Mouse (Mus musculus) retina, postnatal 1 day (tissue): ENCODE data around the gene Msantd3.

Experiments used
- DNase-seq: peaks from one replicate; pipeline ENCODE4 v3.0.0-alpha.2; 2012

Gene Msantd3

GRCm38 (mm10) chr4:48555729-48556128 is 16.0 kb downstream of the Msantd3 start:
- DNase-seq = peak; percentile 66

GRCm38 (mm10) chr4:48559652-48560051 is 19.9 kb downstream of the Msantd3 start:
- DNase-seq = no peak

- no peak for DNase-seq
Observed at GRCm38 (mm10) chr4:48561824-48562223, 22.1 kb downstream of the Msantd3 start.

GRCm38 (mm10) chr4:48564962-48565361 is 25.2 kb downstream of the Msantd3 start:
- DNase-seq = no peak

- DNase-seq = no peak
Observed at GRCm38 (mm10) chr4:48576361-48576760, 36.6 kb downstream of the Msantd3 start.

GRCm38 (mm10) chr4:48577831-48578230 is 38.1 kb downstream of the Msantd3 start:
- no peak for DNase-seq

- no peak for DNase-seq
Observed at GRCm38 (mm10) chr4:48578399-48578798, 38.7 kb downstream of the Msantd3 start.

- no peak for DNase-seq
Observed at GRCm38 (mm10) chr4:48579475-48580110, 39.9 kb downstream of the Msantd3 start.

- peak; percentile 63 for DNase-seq
Observed at GRCm38 (mm10) chr4:48581201-48581600, 41.5 kb downstream of the Msantd3 start.

GRCm38 (mm10) chr4:48581993-48582392 is 42.3 kb downstream of the Msantd3 start:
- DNase-seq = no peak

GRCm38 (mm10) chr4:48582941-48583340 is 43.2 kb downstream of the Msantd3 start:
- peak; percentile 52 for DNase-seq

GRCm38 (mm10) chr4:48584421-48585240 is 44.9 kb downstream of the Msantd3 start, which contains the start of gene Tmeff1:
Gene Tmeff1, plus strand, starts transcription at chr4:48585174.
- peak; percentile 86 for DNase-seq

GRCm38 (mm10) chr4:48585241-48586098 is 45.7 kb downstream of the Msantd3 start:
- peak; percentile 73 for DNase-seq

- DNase-seq = peak; percentile 79
Observed at GRCm38 (mm10) chr4:48586099-48586821, 46.5 kb downstream of the Msantd3 start.

GRCm38 (mm10) chr4:48587526-48587925 is 47.8 kb downstream of the Msantd3 start:
- no peak for DNase-seq

GRCm38 (mm10) chr4:48588576-48588975 is 48.8 kb downstream of the Msantd3 start:
- DNase-seq = no peak

- no peak for DNase-seq
Observed at GRCm38 (mm10) chr4:48590862-48591261, 51.1 kb downstream of the Msantd3 start.

GRCm38 (mm10) chr4:48591390-48591789 is 51.7 kb downstream of the Msantd3 start:
- no peak for DNase-seq

- no peak for DNase-seq
Observed at GRCm38 (mm10) chr4:48592328-48592727, 52.6 kb downstream of the Msantd3 start.

- no peak for DNase-seq
Observed at GRCm38 (mm10) chr4:48592844-48593243, 53.1 kb downstream of the Msantd3 start.

GRCm38 (mm10) chr4:48596111-48596510 is 56.4 kb downstream of the Msantd3 start:
- no peak for DNase-seq

- no peak for DNase-seq
Observed at GRCm38 (mm10) chr4:48605650-48606049, 65.9 kb downstream of the Msantd3 start.

- DNase-seq = no peak
Observed at GRCm38 (mm10) chr4:48609485-48609884, 69.8 kb downstream of the Msantd3 start.
